Mouse (Mus musculus) CH12.LX (cell line): ENCODE results near the gene Krtap27-1. TPM values are rescaled to one million over a fixed set of nuclear protein-coding genes. Genes with fewer than 3 reads are reported as not detected.

Experiments used
- DNase-seq: peaks from one replicate; pipeline ENCODE4 v3.0.0-alpha.2; 2013; ENCODE audit errors: extremely low read depth
- H3K27ac ChIP-seq: 2 replicates; pipeline ENCODE4 v1.5.1; 2012; ENCODE audit warnings: low read depth, mild to moderate bottlenecking, control low read depth, moderate library complexity; ENCODE audit not compliant: insufficient read depth
- H3K27me3 ChIP-seq: replicated peaks from 2 replicates; pipeline ENCODE3; 2012; ENCODE audit warnings: inconsistent platforms
- H3K36me3 ChIP-seq, 2 experiments: replicated peaks in 1 of 2; 2 replicates each; pipeline versions ENCODE3 to v1.6.1; 2012; ENCODE audit warnings: inconsistent platforms in 1 of 2, low read length in 1 of 2, mild to moderate bottlenecking in 1 of 2, mixed read lengths in 1 of 2, moderate library complexity in 1 of 2; ENCODE audit not compliant: control insufficient read depth in 1 of 2, insufficient read depth in 1 of 2
- H3K4me1 ChIP-seq, 2 experiments: 2 replicates each; pipeline ENCODE4 v1.6.1; 2012; ENCODE audit warnings: inconsistent platforms in 1 of 2, moderate library complexity in 1 of 2; ENCODE audit not compliant: insufficient read depth in 2 of 2, control insufficient read depth in 1 of 2
- H3K4me2 ChIP-seq: 2 replicates; pipeline ENCODE4 v1.6.1; 2012; ENCODE audit warnings: low read depth, mild to moderate bottlenecking, control low read depth; ENCODE audit not compliant: poor library complexity, insufficient read depth, severe bottlenecking
- H3K4me3 ChIP-seq, 3 experiments: fragments of 150-350 bp in 1 of 3; sonication (generic) in 1 of 3; replicated peaks in 1 of 3; 2 replicates each; pipeline versions ENCODE3 to v1.5.1; 2011 to 2012; ENCODE audit warnings: low read depth in 2 of 3, low read length in 2 of 3, mild to moderate bottlenecking in 2 of 3, moderate library complexity in 2 of 3, control low read depth in 1 of 3, improper control_type of control experiment in 1 of 3, inconsistent platforms in 1 of 3, mixed read lengths in 1 of 3; ENCODE audit not compliant: poor library complexity in 1 of 3
- H3K79me2 ChIP-seq: replicated peaks from 2 replicates; pipeline ENCODE4 v1.6.1; 2012; ENCODE audit warnings: mild to moderate bottlenecking, moderate library complexity; ENCODE audit not compliant: control insufficient read depth, poor library complexity, insufficient read depth, severe bottlenecking; ENCODE audit errors: extremely low read depth
- H3K9ac ChIP-seq: 2 replicates; pipeline ENCODE4 v1.6.1; 2012; ENCODE audit warnings: low read depth, mild to moderate bottlenecking, control low read depth, moderate library complexity; ENCODE audit not compliant: insufficient read depth
- H3K9me3 ChIP-seq: replicated peaks from 2 replicates; pipeline ENCODE3; 2012; ENCODE audit warnings: low read length, inconsistent platforms, mixed read lengths
- CHD2 ChIP-seq: IDR thresholded peaks from 2 replicates; pipeline ENCODE4 v1.6.1; 2011; ENCODE audit warnings: low read length, improper control_type of control experiment
- EP300 ChIP-seq: IDR thresholded peaks from 2 replicates; pipeline ENCODE4 v1.6.1; 2011; ENCODE audit warnings: low read length, improper control_type of control experiment
- ETS1 ChIP-seq: conservative IDR thresholded peaks from 2 replicates; pipeline ENCODE4 v1.6.1; 2012; ENCODE audit warnings: low read depth, mild to moderate bottlenecking, inconsistent platforms, low read length, improper control_type of control experiment, moderate library complexity
- GABPA ChIP-seq: IDR thresholded peaks from 2 replicates; pipeline ENCODE4 v1.6.1; 2012; ENCODE audit warnings: low read depth, low read length, improper control_type of control experiment, inconsistent platforms; ENCODE audit not compliant: insufficient replicate concordance
- IRF4 ChIP-seq: IDR thresholded peaks from 2 replicates; pipeline ENCODE4 v1.6.1; 2014; ENCODE audit warnings: low read depth, mild to moderate bottlenecking, inconsistent platforms, low read length, improper control_type of control experiment
- JUN ChIP-seq: IDR thresholded peaks from 2 replicates; pipeline ENCODE4 v1.6.1; 2011; ENCODE audit warnings: low read depth, mild to moderate bottlenecking, low read length, improper control_type of control experiment, moderate library complexity; ENCODE audit not compliant: insufficient read depth
- JUND ChIP-seq: conservative IDR thresholded peaks from 2 replicates; pipeline ENCODE4 v1.6.1; 2011; ENCODE audit warnings: low read depth, low read length, improper control_type of control experiment
- KAT2A ChIP-seq: IDR thresholded peaks from 2 replicates; pipeline ENCODE4 v1.6.1; 2012; ENCODE audit warnings: low read length, improper control_type of control experiment, inconsistent platforms; ENCODE audit not compliant: insufficient replicate concordance
- MAZ ChIP-seq: IDR thresholded peaks from 2 replicates; pipeline ENCODE4 v1.6.1; 2012; ENCODE audit warnings: low read depth, mild to moderate bottlenecking, inconsistent platforms, low read length, improper control_type of control experiment, moderate library complexity
- MEF2A ChIP-seq: IDR thresholded peaks from 2 replicates; pipeline ENCODE4 v1.6.1; 2014; ENCODE audit warnings: low read depth, mild to moderate bottlenecking, inconsistent platforms, low read length, improper control_type of control experiment, borderline replicate concordance
- MXI1 ChIP-seq: IDR thresholded peaks from 2 replicates; pipeline ENCODE4 v1.6.1; 2011; ENCODE audit warnings: mild to moderate bottlenecking, low read depth, low read length, improper control_type of control experiment
- MYC ChIP-seq: IDR thresholded peaks from 2 replicates; pipeline ENCODE4 v1.6.1; 2011; ENCODE audit warnings: low read depth, mild to moderate bottlenecking, improper control_type of control experiment, low read length
- NELFE ChIP-seq: IDR thresholded peaks from 2 replicates; pipeline ENCODE4 v1.6.1; 2011; ENCODE audit warnings: low read depth, low read length, improper control_type of control experiment
- PAX5 ChIP-seq: IDR thresholded peaks from 2 replicates; pipeline ENCODE4 v1.6.1; 2012; ENCODE audit warnings: low read length, inconsistent platforms, mixed read lengths
- POLR2A ChIP-seq: IDR thresholded peaks from 2 replicates; pipeline ENCODE4 v1.6.1; 2011; ENCODE audit warnings: low read depth, mild to moderate bottlenecking, improper control_type of control experiment, low read length
- RAD21 ChIP-seq: IDR thresholded peaks from 2 replicates; pipeline ENCODE4 v1.6.1; 2011; ENCODE audit warnings: low read depth, mild to moderate bottlenecking, low read length, improper control_type of control experiment, moderate library complexity
- RCOR1 ChIP-seq: conservative IDR thresholded peaks from 2 replicates; pipeline ENCODE4 v1.6.1; 2012; ENCODE audit warnings: low read depth, mild to moderate bottlenecking, inconsistent platforms, low read length, improper control_type of control experiment
- SIN3A ChIP-seq: IDR thresholded peaks from 2 replicates; pipeline ENCODE4 v1.6.1; 2012; ENCODE audit warnings: low read length, improper control_type of control experiment, inconsistent platforms
- SMC3 ChIP-seq: IDR thresholded peaks from 2 replicates; pipeline ENCODE4 v1.6.1; 2011; ENCODE audit warnings: low read depth, low read length, improper control_type of control experiment
- TBP ChIP-seq: conservative IDR thresholded peaks from 2 replicates; pipeline ENCODE4 v1.6.1; 2011; ENCODE audit warnings: low read depth, low read length, improper control_type of control experiment
- TCF12 ChIP-seq: IDR thresholded peaks from 2 replicates; pipeline ENCODE4 v1.6.1; 2014; ENCODE audit warnings: low read depth, mild to moderate bottlenecking, inconsistent platforms, low read length, improper control_type of control experiment
- USF1 ChIP-seq: IDR thresholded peaks from 2 replicates; pipeline ENCODE4 v1.6.1; 2014; ENCODE audit warnings: low read depth, mild to moderate bottlenecking, inconsistent platforms, low read length, improper control_type of control experiment
- ZC3H11A ChIP-seq: IDR thresholded peaks from 2 replicates; pipeline ENCODE4 v1.6.1; 2012; ENCODE audit warnings: low read depth, mild to moderate bottlenecking, inconsistent platforms, low read length, improper control_type of control experiment
- ZKSCAN1 ChIP-seq: IDR thresholded peaks from 2 replicates; pipeline ENCODE4 v1.6.1; 2012; ENCODE audit warnings: low read depth, inconsistent platforms, low read length, improper control_type of control experiment, borderline replicate concordance
- ZMIZ1 ChIP-seq: IDR thresholded peaks from 2 replicates; pipeline ENCODE4 v1.6.1; 2012; ENCODE audit warnings: low read depth, mild to moderate bottlenecking, inconsistent platforms, low read length, improper control_type of control experiment
- ZNF384 ChIP-seq: IDR thresholded peaks from 2 replicates; pipeline ENCODE4 v1.6.1; 2012; ENCODE audit warnings: low read depth, low read length, improper control_type of control experiment, inconsistent platforms
- dilution Hi-C: fragments of 300-500 bp; cut with MboI; formaldehyde crosslinking; loops from 2 replicates; pipeline ENCODE4 v1.14.3; 2020; ENCODE audit warnings: low sequenced_read_pairs; ENCODE audit not compliant: extremely low pct_unique_long_range_greater_than_20kb, extremely low pct_ligation_motif_present
- in situ Hi-C: fragments of 300-500 bp; cut with MboI; formaldehyde crosslinking; loops from 3 replicates; pipeline ENCODE4 v1.14.3; 2019; ENCODE audit warnings: low sequenced_read_pairs, low pct_ligation_motif_present, low pct_unique_long_range_greater_than_20kb, mixed read lengths
- polyA plus RNA-seq: library from polyadenylated mRNA; unstranded; fragments of >175 nt; gene quantifications from 2 replicates; pipeline ENCODE4 v1.2.1, GENCODE M21; 2012; ENCODE audit warnings: low read depth; ENCODE audit not compliant: insufficient read length
- total RNA-seq, 2 experiments: library from RNA; depleted of rRNA; stranded (reverse); fragments of 300-350 nt in 1 of 2; fragments of >200 nt in 1 of 2; gene quantifications; 2 replicates each; pipeline ENCODE4 v1.2.3; 2012 to 2014

Gene Krtap27-1
- not detected in 2 replicates for total RNA-seq (2012; rRNA removed)
- total RNA-seq (2014; rRNA removed), result not detected in 2 replicates
- polyA plus RNA-seq, result not detected in 2 replicates

GRCm38 (mm10) chr16:88671571-88671970 lies at the start of gene Krtap27-1:
Gene Krtap27-1 (minus strand): TSS chr16:88671671.
- Histone ChIP-seq H3K27ac (no peak within 1 kb of the TSS), H3K4me2 (no peak within 1 kb of the TSS), H3K36me3 (no peaks in the 10 kb centered on the region), H3K9me3 (peaks cover 43% of the 10 kb centered on the region), H3K79me2 (no peaks in the 10 kb centered on the region), H3K27me3 (no peaks in the 10 kb centered on the region), H3K9ac (no peak within 1 kb of the TSS), H3K4me1 (no peaks in the 10 kb centered on the region), H3K4me3 (no peak within 1 kb of the TSS)
- dilution Hi-C loops (no loop called here), in situ Hi-C loops (no loop called here)
- TF ChIP-seq MYC, result no peak
- TF ChIP-seq TCF12, result no peak
- TF ChIP-seq MXI1, result no peak
- TF ChIP-seq RCOR1, result no peak
- no peak for TF ChIP-seq CHD2
- TF ChIP-seq TBP, result no peak
- TF ChIP-seq PAX5, result no peak
- no peak for TF ChIP-seq USF1
- no peak for TF ChIP-seq SMC3
- TF ChIP-seq ZKSCAN1, result no peak
- no peak for TF ChIP-seq ETS1
- no peak for TF ChIP-seq ZNF384
- TF ChIP-seq ZMIZ1, result no peak
- TF ChIP-seq IRF4, result no peak
- TF ChIP-seq NELFE, result no peak
- TF ChIP-seq KAT2A, result no peak
- TF ChIP-seq JUND, result no peak
- no peak for TF ChIP-seq EP300
- no peak for DNase-seq

- no peak for DNase-seq
- Histone ChIP-seq H3K27ac (no peak overlapping the region), H3K9me3 (peaks cover 52% of the 10 kb centered on the region), H3K4me3 (no peak overlapping the region), H3K4me1 (no peaks in the 10 kb centered on the region), H3K4me2 (no peak overlapping the region), H3K79me2 (no peaks in the 10 kb centered on the region), H3K27me3 (no peaks in the 10 kb centered on the region)
- in situ Hi-C loops, result no loop called here
- TF ChIP-seq MEF2A (no peak), GABPA (no peak), EP300 (no peak), RAD21 (no peak), ZC3H11A (no peak), MAZ (no peak), POLR2A (no peak), SIN3A (no peak), KAT2A (no peak), JUN (no peak)
- TF ChIP-seq, all 38 proteins: peak for 0
- Histone ChIP-seq H3K9ac (no peak overlapping the region), H3K36me3 (no peaks in the 10 kb centered on the region)
- dilution Hi-C loops, result no loop called here
Observed at GRCm38 (mm10) chr16:88720031-88720430, 48.6 kb upstream of the Krtap27-1 start.
